Mouse (Mus musculus) CH12.LX (cell line): ENCODE results near the gene Sh3glb2. TPM values are rescaled to one million over a fixed set of nuclear protein-coding genes. Genes with fewer than 3 reads are reported as not detected.

Experiments
- DNase-seq: peaks from one replicate; pipeline ENCODE4 v3.0.0-alpha.2; 2013; ENCODE audit errors: extremely low read depth
- H3K27ac ChIP-seq: 2 replicates; pipeline ENCODE4 v1.5.1; 2012; ENCODE audit warnings: low read depth, mild to moderate bottlenecking, control low read depth, moderate library complexity; ENCODE audit not compliant: insufficient read depth
- H3K27me3 ChIP-seq: replicated peaks from 2 replicates; pipeline ENCODE3; 2012; ENCODE audit warnings: inconsistent platforms
- H3K36me3 ChIP-seq, 2 experiments: replicated peaks in 1 of 2; 2 replicates each; pipeline versions ENCODE3 to v1.6.1; 2012; ENCODE audit warnings: inconsistent platforms in 1 of 2, low read length in 1 of 2, mild to moderate bottlenecking in 1 of 2, mixed read lengths in 1 of 2, moderate library complexity in 1 of 2; ENCODE audit not compliant: control insufficient read depth in 1 of 2, insufficient read depth in 1 of 2
- H3K4me1 ChIP-seq, 2 experiments: 2 replicates each; pipeline ENCODE4 v1.6.1; 2012; ENCODE audit warnings: inconsistent platforms in 1 of 2, moderate library complexity in 1 of 2; ENCODE audit not compliant: insufficient read depth in 2 of 2, control insufficient read depth in 1 of 2
- H3K4me2 ChIP-seq: 2 replicates; pipeline ENCODE4 v1.6.1; 2012; ENCODE audit warnings: low read depth, mild to moderate bottlenecking, control low read depth; ENCODE audit not compliant: poor library complexity, insufficient read depth, severe bottlenecking
- H3K4me3 ChIP-seq, 3 experiments: fragments of 150-350 bp in 1 of 3; sonication (generic) in 1 of 3; replicated peaks in 1 of 3; 2 replicates each; pipeline versions ENCODE3 to v1.5.1; 2011 to 2012; ENCODE audit warnings: low read depth in 2 of 3, low read length in 2 of 3, mild to moderate bottlenecking in 2 of 3, moderate library complexity in 2 of 3, control low read depth in 1 of 3, improper control_type of control experiment in 1 of 3, inconsistent platforms in 1 of 3, mixed read lengths in 1 of 3; ENCODE audit not compliant: poor library complexity in 1 of 3
- H3K79me2 ChIP-seq: replicated peaks from 2 replicates; pipeline ENCODE4 v1.6.1; 2012; ENCODE audit warnings: mild to moderate bottlenecking, moderate library complexity; ENCODE audit not compliant: control insufficient read depth, poor library complexity, insufficient read depth, severe bottlenecking; ENCODE audit errors: extremely low read depth
- H3K9ac ChIP-seq: 2 replicates; pipeline ENCODE4 v1.6.1; 2012; ENCODE audit warnings: low read depth, mild to moderate bottlenecking, control low read depth, moderate library complexity; ENCODE audit not compliant: insufficient read depth
- H3K9me3 ChIP-seq: replicated peaks from 2 replicates; pipeline ENCODE3; 2012; ENCODE audit warnings: low read length, inconsistent platforms, mixed read lengths
- CTCF ChIP-seq, 2 experiments: IDR thresholded peaks in 1 of 2; conservative IDR thresholded peaks in 1 of 2; 2 replicates each; pipeline ENCODE4 v1.5.1; 2011 to 2012; ENCODE audit warnings: low read depth in 2 of 2, low read length in 2 of 2, improper control_type of control experiment in 1 of 2, inconsistent platforms in 1 of 2, mild to moderate bottlenecking in 1 of 2, moderate library complexity in 1 of 2
- E2F4 ChIP-seq: IDR thresholded peaks from 2 replicates; pipeline ENCODE4 v1.6.1; 2011; ENCODE audit warnings: low read depth, low read length, improper control_type of control experiment; ENCODE audit not compliant: insufficient replicate concordance
- GABPA ChIP-seq: IDR thresholded peaks from 2 replicates; pipeline ENCODE4 v1.6.1; 2012; ENCODE audit warnings: low read depth, low read length, improper control_type of control experiment, inconsistent platforms; ENCODE audit not compliant: insufficient replicate concordance
- JUN ChIP-seq: IDR thresholded peaks from 2 replicates; pipeline ENCODE4 v1.6.1; 2011; ENCODE audit warnings: low read depth, mild to moderate bottlenecking, low read length, improper control_type of control experiment, moderate library complexity; ENCODE audit not compliant: insufficient read depth
- JUND ChIP-seq: conservative IDR thresholded peaks from 2 replicates; pipeline ENCODE4 v1.6.1; 2011; ENCODE audit warnings: low read depth, low read length, improper control_type of control experiment
- MAX ChIP-seq: IDR thresholded peaks from 2 replicates; pipeline ENCODE4 v1.6.1; 2011; ENCODE audit warnings: low read length, improper control_type of control experiment
- MXI1 ChIP-seq: IDR thresholded peaks from 2 replicates; pipeline ENCODE4 v1.6.1; 2011; ENCODE audit warnings: mild to moderate bottlenecking, low read depth, low read length, improper control_type of control experiment
- NRF1 ChIP-seq: IDR thresholded peaks from 2 replicates; pipeline ENCODE4 v1.6.1; 2014; ENCODE audit warnings: low read depth, mild to moderate bottlenecking, inconsistent platforms, low read length, improper control_type of control experiment, moderate library complexity
- RAD21 ChIP-seq: IDR thresholded peaks from 2 replicates; pipeline ENCODE4 v1.6.1; 2011; ENCODE audit warnings: low read depth, mild to moderate bottlenecking, low read length, improper control_type of control experiment, moderate library complexity
- RCOR1 ChIP-seq: conservative IDR thresholded peaks from 2 replicates; pipeline ENCODE4 v1.6.1; 2012; ENCODE audit warnings: low read depth, mild to moderate bottlenecking, inconsistent platforms, low read length, improper control_type of control experiment
- SIN3A ChIP-seq: IDR thresholded peaks from 2 replicates; pipeline ENCODE4 v1.6.1; 2012; ENCODE audit warnings: low read length, improper control_type of control experiment, inconsistent platforms
- TCF12 ChIP-seq: IDR thresholded peaks from 2 replicates; pipeline ENCODE4 v1.6.1; 2014; ENCODE audit warnings: low read depth, mild to moderate bottlenecking, inconsistent platforms, low read length, improper control_type of control experiment
- UBTF ChIP-seq: IDR thresholded peaks from 2 replicates; pipeline ENCODE4 v1.6.1; 2012; ENCODE audit warnings: low read depth, mild to moderate bottlenecking, inconsistent platforms, low read length, improper control_type of control experiment, moderate library complexity
- dilution Hi-C: fragments of 300-500 bp; cut with MboI; formaldehyde crosslinking; loops from 2 replicates; pipeline ENCODE4 v1.14.3; 2020; ENCODE audit warnings: low sequenced_read_pairs; ENCODE audit not compliant: extremely low pct_unique_long_range_greater_than_20kb, extremely low pct_ligation_motif_present
- in situ Hi-C: fragments of 300-500 bp; cut with MboI; formaldehyde crosslinking; loops from 3 replicates; pipeline ENCODE4 v1.14.3; 2019; ENCODE audit warnings: low sequenced_read_pairs, low pct_ligation_motif_present, low pct_unique_long_range_greater_than_20kb, mixed read lengths
- polyA plus RNA-seq: library from polyadenylated mRNA; unstranded; fragments of >175 nt; gene quantifications from 2 replicates; pipeline ENCODE4 v1.2.1, GENCODE M21; 2012; ENCODE audit warnings: low read depth; ENCODE audit not compliant: insufficient read length
- total RNA-seq, 2 experiments: library from RNA; depleted of rRNA; stranded (reverse); fragments of 300-350 nt in 1 of 2; fragments of >200 nt in 1 of 2; gene quantifications; 2 replicates each; pipeline ENCODE4 v1.2.3; 2012 to 2014

Gene Sh3glb2
- total and polyA plus RNA-seq, 3 experiments = 27.2 to 47.8 (median 38.9) TPM

- H3K27ac ChIP-seq = no peak overlapping the region
- in situ Hi-C loops = no loop called here
- H3K4me3 ChIP-seq = no peak overlapping the region
- H3K27me3 ChIP-seq = no peaks in the 10 kb centered on the region
- H3K9ac ChIP-seq = no peak overlapping the region
- 0 out of 2 replicates have a peak, but pooled peaks cover 3% of the 10 kb centered on the region for H3K79me2 ChIP-seq
- H3K4me1 ChIP-seq = peaks cover 9 to 19% of the 10 kb centered on the region in 2 experiments
- TF ChIP-seq JUND (no peak), MAX (no peak), NRF1 (no peak), MXI1 (no peak), E2F4 (no peak), CTCF (conservative IDR thresholded peaks at IDR 0.05 in 1 of 2, IDR thresholded peaks at IDR 0.05 in 1 of 2; ENCODE audit: low read depth in 2 of 2, low read length in 2 of 2) (no peak), UBTF (no peak), TCF12 (no peak), GABPA (no peak)
- TF ChIP-seq, all 38 proteins: peak for 0
- Histone ChIP-seq H3K36me3 (peaks cover 40 to 74% of the 10 kb centered on the region in 2 experiments), H3K4me2 (no peak overlapping the region), H3K9me3 (no peaks in the 10 kb centered on the region)
- dilution Hi-C loops = no loop called here
- DNase-seq = no peak
Observed at GRCm38 (mm10) chr2:30396246-30396645, 37.1 kb upstream of the Sh3glb2 start.

- peaks cover 37 to 69% of the 10 kb centered on the region in 2 experiments for H3K36me3 ChIP-seq
- dilution Hi-C loops = no loop called here
- no peak overlapping the region for H3K27ac ChIP-seq
- no peak for DNase-seq
- peaks cover 9 to 23% of the 10 kb centered on the region in 2 experiments for H3K4me1 ChIP-seq
- H3K4me2 ChIP-seq = no peak overlapping the region
- no peaks in the 10 kb centered on the region for H3K27me3 ChIP-seq
- H3K4me3 ChIP-seq = no peak overlapping the region
- no peak for TF ChIP-seq RCOR1
- TF ChIP-seq, all 38 proteins: peak for 0
- Histone ChIP-seq H3K79me2 (0 out of 2 replicates have a peak, but pooled peaks cover 3% of the 10 kb centered on the region), H3K9me3 (no peaks in the 10 kb centered on the region), H3K9ac (no peak overlapping the region)
- in situ Hi-C loops = no loop called here
Observed at GRCm38 (mm10) chr2:30395757-30396156, 36.6 kb upstream of the Sh3glb2 start.

- Histone ChIP-seq H3K4me1 (peaks cover 9 to 23% of the 10 kb centered on the region in 2 experiments), H3K79me2 (0 out of 2 replicates have a peak, but pooled peaks cover 3% of the 10 kb centered on the region)
- DNase-seq = no peak
- in situ Hi-C loops (no loop called here), dilution Hi-C loops (no loop called here)
- no peak for TF ChIP-seq JUN
- no peak for TF ChIP-seq RAD21
- TF ChIP-seq SIN3A = no peak
- TF ChIP-seq, all 38 proteins: peak for 0
- no peaks in the 10 kb centered on the region for H3K9me3 ChIP-seq
- no peaks in the 10 kb centered on the region for H3K27me3 ChIP-seq
- peak overlapping the region; percentile 61 for H3K9ac ChIP-seq
- H3K4me3 ChIP-seq = peak overlapping the region; percentile 73 to 87 (median 86)
- peak overlapping the region; percentile 37 for H3K4me2 ChIP-seq
- no peak overlapping the region for H3K27ac ChIP-seq
- peaks cover 22 to 46% of the 10 kb centered on the region in 2 experiments for H3K36me3 ChIP-seq
Observed at GRCm38 (mm10) chr2:30393370-30393656, 34.2 kb upstream of the Sh3glb2 start.
